Mouse (Mus musculus): ENCODE data around the gene Gm20458.

The Gm20458 gene

GRCm38 (mm10) chr2:164499317-164499716 lies 38.5 kb downstream of the Gm20458 start:
- no peak for DNase-seq (ENCODE audit: low spot score in 2 of 2)

GRCm38 (mm10) chr2:164500511-164500910 lies 39.7 kb downstream of the Gm20458 start:
- DNase-seq (ENCODE audit: low spot score in 2 of 2) = no peak

- DNase-seq (ENCODE audit: low spot score in 2 of 2) = no peak
Observed at GRCm38 (mm10) chr2:164504919-164505318, 44.2 kb downstream of the Gm20458 start.

GRCm38 (mm10) chr2:164505619-164506347 lies 45.0 kb downstream of the Gm20458 start:
- DNase-seq (ENCODE audit: low spot score in 2 of 2) = no peak

GRCm38 (mm10) chr2:164507811-164508210 lies 47.0 kb downstream of the Gm20458 start:
- no peak for DNase-seq (ENCODE audit: low spot score in 2 of 2)

- no peak for DNase-seq (ENCODE audit: low spot score in 2 of 2)
Observed at GRCm38 (mm10) chr2:164510621-164511190, 49.9 kb downstream of the Gm20458 start.

GRCm38 (mm10) chr2:164512121-164512909 lies 51.5 kb downstream of the Gm20458 start:
- DNase-seq (ENCODE audit: low spot score in 2 of 2) = no peak

GRCm38 (mm10) chr2:164513389-164513788 lies 52.6 kb downstream of the Gm20458 start:
- no peak for DNase-seq (ENCODE audit: low spot score in 2 of 2)

- no peak for DNase-seq (ENCODE audit: low spot score in 2 of 2)
Observed at GRCm38 (mm10) chr2:164514916-164515315, 54.1 kb downstream of the Gm20458 start.

GRCm38 (mm10) chr2:164515897-164516296 lies 55.1 kb downstream of the Gm20458 start:
- peak in 1 of 2 experiments; percentile 27 for DNase-seq (ENCODE audit: low spot score in 2 of 2)

- DNase-seq (ENCODE audit: low spot score in 2 of 2) = no peak
Observed at GRCm38 (mm10) chr2:164516592-164516991, 55.8 kb downstream of the Gm20458 start.

- peak in 1 of 2 experiments; percentile 67 for DNase-seq (ENCODE audit: low spot score in 2 of 2)
Observed at GRCm38 (mm10) chr2:164517485-164518221, 56.9 kb downstream of the Gm20458 start.

- DNase-seq (ENCODE audit: low spot score in 2 of 2) = no peak
Observed at GRCm38 (mm10) chr2:164518266-164519170, 57.8 kb downstream of the Gm20458 start.

- DNase-seq (ENCODE audit: low spot score in 2 of 2) = no peak
Observed at GRCm38 (mm10) chr2:164519171-164519526, 58.4 kb downstream of the Gm20458 start.

GRCm38 (mm10) chr2:164520782-164521181 lies 60.0 kb downstream of the Gm20458 start:
- DNase-seq (ENCODE audit: low spot score in 2 of 2) = peak in 1 of 2 experiments; percentile 23

GRCm38 (mm10) chr2:164521841-164522240 lies 61.1 kb downstream of the Gm20458 start:
- peak in 1 of 2 experiments; percentile 15 for DNase-seq (ENCODE audit: low spot score in 2 of 2)

GRCm38 (mm10) chr2:164522280-164522679 lies 61.5 kb downstream of the Gm20458 start:
- DNase-seq (ENCODE audit: low spot score in 2 of 2) = no peak

GRCm38 (mm10) chr2:164523301-164523773 lies 62.6 kb downstream of the Gm20458 start:
- DNase-seq (ENCODE audit: low spot score in 2 of 2) = no peak

GRCm38 (mm10) chr2:164528557-164528956 lies 67.8 kb downstream of the Gm20458 start:
- no peak for DNase-seq (ENCODE audit: low spot score in 2 of 2)

GRCm38 (mm10) chr2:164531169-164531568 lies 70.4 kb downstream of the Gm20458 start:
- DNase-seq (ENCODE audit: low spot score in 2 of 2) = peak in 1 of 2 experiments; percentile 83

- no peak for DNase-seq (ENCODE audit: low spot score in 2 of 2)
Observed at GRCm38 (mm10) chr2:164534315-164534714, 73.5 kb downstream of the Gm20458 start.
